Mouse (Mus musculus) heart, adult 8-10 months (tissue): ENCODE data around the gene Dop1b. TPM values are rescaled to one million over a fixed set of nuclear protein-coding genes. Genes with fewer than 3 reads are reported as not detected.

ENCODE experiments used
- DNase-seq: peaks from one replicate; pipeline ENCODE4 v3.0.0; 2022; ENCODE audit warnings: low spot score
- total RNA-seq, 4 experiments: library from RNA; stranded (reverse); gene quantifications; 2 replicates each; pipeline ENCODE4 v1.2.4; 2022

Gene Dop1b
- total RNA-seq, 4 experiments from 2014 or later: 16.6 to 19.7 (median 16.8) TPM

GRCm38 (mm10) chr16:93826909-93827308 is 115.2 kb downstream of the Dop1b start:
- DNase-seq: no peak

DNA sequence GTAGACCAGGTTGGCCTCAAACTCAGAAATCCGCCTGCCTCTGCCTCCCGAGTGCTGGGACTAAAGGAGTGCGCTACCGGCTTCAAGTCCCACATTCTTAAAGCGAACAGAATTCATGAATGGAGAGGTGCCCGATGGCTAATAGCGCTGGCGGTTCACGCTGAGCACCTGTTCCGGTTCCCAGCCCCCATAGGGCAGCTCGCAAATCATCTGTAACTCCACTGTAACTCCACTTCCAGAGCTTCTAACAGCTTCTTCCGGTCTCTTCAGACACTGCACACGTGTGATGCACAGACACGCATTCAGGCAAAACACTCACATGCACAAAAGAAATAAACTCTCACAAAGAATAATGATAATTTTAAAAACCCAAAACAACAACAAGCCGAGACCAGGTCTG is 117.8 kb downstream of the Dop1b start:
- DNase-seq: no peak

- DNase-seq: no peak
Observed at GRCm38 (mm10) chr16:93830071-93830470, 118.4 kb downstream of the Dop1b start.

DNA sequence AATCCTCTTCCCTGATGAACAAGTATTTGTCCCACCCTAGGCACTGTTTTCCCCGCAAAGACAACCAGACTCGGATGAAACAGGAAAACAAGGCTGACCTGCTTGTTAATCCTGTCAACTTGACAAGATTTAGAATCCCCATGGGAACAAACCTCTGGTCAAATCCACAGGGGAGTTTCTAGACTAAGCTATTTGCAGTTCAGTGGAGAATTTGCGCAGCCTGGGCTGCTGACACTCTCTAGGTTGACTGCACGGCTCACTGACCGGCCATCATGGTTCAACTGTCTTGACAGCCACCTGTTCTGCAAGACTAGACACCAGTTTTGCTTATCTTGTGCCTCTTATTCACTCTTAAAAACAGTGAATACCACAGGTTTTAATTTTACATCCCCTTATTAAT is 119.2 kb downstream of the Dop1b start:
- DNase-seq: no peak

DNA sequence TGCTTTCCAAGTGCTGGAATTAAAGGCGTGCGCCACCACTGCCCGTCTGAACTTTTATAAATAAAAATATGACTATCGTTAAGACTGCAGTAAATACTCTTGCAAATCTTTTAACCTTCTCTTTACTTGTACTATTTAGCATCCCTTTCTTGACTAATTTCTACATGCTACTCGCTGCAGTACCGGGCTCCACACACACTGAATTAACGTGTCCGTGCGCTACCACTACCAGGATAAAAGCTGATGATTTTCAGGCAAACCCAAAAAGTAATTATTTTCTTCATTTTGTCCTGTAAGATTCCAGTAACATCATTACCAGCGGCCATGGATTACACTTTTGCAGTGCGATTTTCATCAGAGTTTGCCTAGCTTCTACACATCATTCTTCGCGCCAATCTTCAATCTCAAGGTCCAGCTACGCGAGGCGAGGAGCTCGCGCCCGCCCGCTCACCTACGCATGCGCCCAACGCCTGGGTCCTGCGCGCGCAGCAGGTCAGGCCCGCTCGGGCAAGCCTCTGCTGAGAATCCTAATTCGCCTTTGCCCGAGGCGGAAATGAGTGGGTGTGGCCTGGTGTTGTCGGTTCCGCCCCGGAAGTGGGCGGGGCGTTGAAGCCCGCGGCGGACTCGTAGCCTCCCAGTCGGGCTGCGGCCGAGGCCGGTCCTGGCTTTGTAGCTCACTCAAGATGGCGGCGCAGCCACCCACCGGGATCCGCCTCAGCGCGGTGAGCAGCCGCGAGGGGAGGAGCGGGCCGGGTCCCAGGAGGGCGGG is 120.1 kb downstream of the Dop1b start, which contains the start of gene Morc3:
Gene Morc3, plus strand, starts transcription at position 495 of the 769 bp plus-strand sequence.
- peak; percentile 100 for DNase-seq

- peak; percentile 42 for DNase-seq
Observed at GRCm38 (mm10) chr16:93832451-93833276, 121.0 kb downstream of the Dop1b start.

- no peak for DNase-seq
Observed at GRCm38 (mm10) chr16:93833551-93833950, 121.8 kb downstream of the Dop1b start.

DNA sequence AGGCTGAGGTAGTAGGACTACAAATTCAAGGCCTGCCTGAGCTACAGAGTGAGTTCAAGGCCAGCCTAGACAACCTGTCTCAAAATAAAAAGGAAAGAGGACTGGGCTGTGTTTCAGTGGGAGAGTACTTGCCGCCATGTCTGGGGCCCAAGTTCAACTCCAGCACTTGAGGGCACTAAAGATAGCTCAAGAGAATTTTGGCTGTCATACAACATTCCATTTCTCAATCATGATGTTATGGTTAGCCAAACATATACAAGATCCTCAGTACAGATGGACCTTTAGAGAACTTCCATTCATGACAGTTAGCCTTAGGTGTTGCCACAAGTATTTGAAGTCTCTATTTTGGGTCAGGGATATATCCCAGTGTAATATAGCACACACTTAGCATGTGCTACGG is 122.4 kb downstream of the Dop1b start:
- no peak for DNase-seq

DNA sequence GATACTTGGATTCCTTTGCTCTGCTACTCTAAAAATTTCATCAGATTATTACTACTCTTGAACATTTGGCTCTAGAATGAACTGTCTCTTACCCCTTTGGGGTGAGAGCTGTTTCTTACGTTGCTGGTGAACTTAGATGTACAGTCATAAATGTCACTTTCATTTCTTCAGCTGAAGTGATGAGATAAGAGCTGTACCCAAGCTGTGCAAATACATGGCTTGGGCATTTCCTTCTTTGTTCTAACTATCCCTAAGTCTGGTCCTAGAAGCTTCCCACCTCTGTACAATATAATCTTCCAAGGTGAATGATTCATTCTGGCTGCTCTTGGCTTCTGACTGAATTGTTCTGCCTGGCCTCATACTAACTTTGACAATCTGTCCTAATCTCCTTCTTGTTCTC is 127.3 kb downstream of the Dop1b start:
- no peak for DNase-seq

DNA sequence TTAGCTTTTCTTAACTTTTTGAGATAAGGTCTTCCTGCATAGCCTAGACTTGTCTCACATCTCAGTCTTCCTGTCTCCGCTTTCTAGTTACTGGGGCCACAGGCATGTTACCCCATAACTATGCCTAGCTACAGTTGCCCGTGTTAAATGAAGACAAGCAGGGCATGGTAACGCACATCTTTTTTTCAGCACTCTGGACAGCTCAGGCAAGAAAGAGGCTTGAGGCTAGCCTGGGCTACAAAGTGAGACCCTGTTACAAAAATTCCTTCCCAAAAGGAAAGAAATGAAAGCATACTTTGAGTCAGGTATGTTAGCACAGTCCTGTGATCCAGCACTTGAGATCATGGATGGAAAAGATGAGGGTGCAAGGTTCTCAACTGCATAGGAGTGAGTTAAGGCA is 138.8 kb downstream of the Dop1b start:
- no peak for DNase-seq

- DNase-seq: no peak
Observed at GRCm38 (mm10) chr16:93859967-93860366, 148.3 kb downstream of the Dop1b start.

Other genes starting within 250 kb of the Dop1b start
- gene Setd4, start 107.8 kb upstream of the Dop1b start, total RNA-seq: 1 to 10 TPM; 1.3 to 3.3 (median 1.6) TPM
- 10 to 100 TPM; 35.9 to 39.0 (median 38.0) TPM for gene Cbr1, start 106.1 kb upstream of the Dop1b start, total RNA-seq
- gene Gm5678, start 83.8 kb upstream of the Dop1b start, total RNA-seq: 1 to 10 TPM; 1.2 to 2.0 (median 1.5) TPM
- 1 to 10 TPM; 1.4 to 3.2 (median 2.4) TPM for gene Cbr3, start 28.7 kb upstream of the Dop1b start, total RNA-seq
- gene Morc3, start 120.2 kb downstream of the Dop1b start, total RNA-seq: 10 to 100 TPM; 12.7 to 25.2 (median 15.9) TPM
- gene Chaf1b, start 172.0 kb downstream of the Dop1b start, total RNA-seq: 1 to 10 TPM in 1 of 4 experiments, under 1 TPM in 3; 0.60 to 1.5 (median 0.75) TPM